Mouse (Mus musculus) layer of hippocampus, adult 11-12 months (tissue): ENCODE data around the gene Pdss2.

Experiments used
- DNase-seq: peaks from one replicate; pipeline ENCODE4 v3.0.0; 2022; ENCODE audit warnings: low spot score

The Pdss2 gene

GRCm38 (mm10) chr10:43483426-43483995, 262.2 kb downstream of the Pdss2 start:
- no peak for DNase-seq

GRCm38 (mm10) chr10:43485751-43486268, 264.5 kb downstream of the Pdss2 start:
- DNase-seq: no peak

- DNase-seq: no peak
Observed at GRCm38 (mm10) chr10:43487441-43488010, 266.2 kb downstream of the Pdss2 start.

- no peak for DNase-seq
Observed at GRCm38 (mm10) chr10:43488258-43488657, 267.0 kb downstream of the Pdss2 start.

- no peak for DNase-seq
Observed at GRCm38 (mm10) chr10:43489139-43489538, 267.9 kb downstream of the Pdss2 start.

GRCm38 (mm10) chr10:43489550-43489949, 268.3 kb downstream of the Pdss2 start:
- DNase-seq: no peak

- DNase-seq: no peak
Observed at GRCm38 (mm10) chr10:43490034-43490433, 268.7 kb downstream of the Pdss2 start.

- DNase-seq: no peak
Observed at GRCm38 (mm10) chr10:43490846-43491245, 269.6 kb downstream of the Pdss2 start.

- DNase-seq: no peak
Observed at GRCm38 (mm10) chr10:43502599-43502998, 281.3 kb downstream of the Pdss2 start.

GRCm38 (mm10) chr10:43504291-43504690, 283.0 kb downstream of the Pdss2 start:
- no peak for DNase-seq

- no peak for DNase-seq
Observed at GRCm38 (mm10) chr10:43507051-43507450, 285.8 kb downstream of the Pdss2 start.

GRCm38 (mm10) chr10:43509228-43509627, 287.9 kb downstream of the Pdss2 start:
- no peak for DNase-seq

GRCm38 (mm10) chr10:43512976-43513375, 291.7 kb downstream of the Pdss2 start:
- no peak for DNase-seq
